Mouse (Mus musculus): ENCODE results near the gene Adssl1. TPM values are rescaled to one million over a fixed set of nuclear protein-coding genes. Genes with fewer than 3 reads are reported as not detected.

The Adssl1 gene
- polyA plus RNA-seq, 1 experiment from 2014 or later: 4.7 TPM

DNA sequence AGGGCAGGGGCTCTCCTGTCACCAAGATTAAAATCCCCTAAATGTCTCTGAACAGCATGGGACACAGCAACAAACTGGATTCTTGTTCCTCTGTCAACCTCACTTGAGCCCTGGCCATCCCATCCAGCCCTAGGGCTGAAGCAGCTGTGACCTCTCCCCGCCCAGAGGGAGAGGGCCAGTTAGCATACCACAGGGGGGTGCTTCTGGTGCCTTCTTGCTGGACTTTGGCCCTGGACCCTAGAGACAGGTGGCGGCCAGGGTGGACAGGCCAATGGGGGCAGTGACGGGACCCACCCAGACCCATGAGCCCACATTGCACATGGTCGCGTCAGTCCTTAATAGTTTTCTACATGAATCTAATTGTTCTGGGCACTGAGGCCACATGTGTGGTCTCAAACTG lies 34.2 kb downstream of the Adssl1 start:
- TF ChIP-seq EP300 (optimal IDR thresholded peaks at IDR 0.05) (no peak), CTCF (IDR thresholded peaks at IDR 0.05; ENCODE audit: low read depth) (no peak)
- H3K36me3 ChIP-seq (ENCODE audit: control insufficient read depth, insufficient read depth, low read length): peaks cover 42% of the 10 kb centered on the region

DNA sequence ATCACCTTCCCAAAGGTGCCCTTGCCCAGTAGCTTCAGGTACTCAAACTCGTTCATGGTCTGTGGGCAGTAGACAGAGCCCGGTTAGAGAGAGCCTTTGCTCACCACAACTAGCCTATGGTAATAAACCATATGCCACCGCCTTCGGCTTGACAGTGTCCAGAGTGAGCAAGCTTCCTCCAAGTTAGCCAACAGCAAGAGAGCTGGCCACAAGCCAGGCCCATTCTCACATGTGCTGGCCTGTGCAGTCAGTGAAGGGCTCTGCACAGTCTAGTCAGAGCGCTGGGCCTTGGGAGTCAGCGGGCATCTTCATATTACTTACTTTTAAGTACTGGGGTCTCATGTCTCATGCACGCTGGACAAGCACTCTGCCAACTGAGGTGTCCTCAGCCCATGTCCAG lies 38.8 kb downstream of the Adssl1 start:
- 80% methylated on average over 7 of the region's 7 CpGs for WGBS
- Histone ChIP-seq H3K9ac (ENCODE audit: low read length) (no peak overlapping the region), H3K36me3 (ENCODE audit: control insufficient read depth, insufficient read depth, low read length) (peaks cover 45% of the 10 kb centered on the region), H3K9me3 (ENCODE audit: control insufficient read depth, low read length) (no peaks in the 10 kb centered on the region), H3K4me2 (replicated peaks; ENCODE audit: low read depth) (no peak overlapping the region), H3K4me3 (ENCODE audit: low read depth, low read length) (no peak overlapping the region), H3K4me1 (replicated peaks; ENCODE audit: control insufficient read depth, insufficient read depth) (peaks cover 8% of the 10 kb centered on the region; the same call in 1 of the 2 replicates), H3K27ac (replicated peaks) (no peak overlapping the region), H3K27me3 (ENCODE audit: control insufficient read depth, insufficient read depth, low read length) (no peaks in the 10 kb centered on the region)
- TF ChIP-seq EP300 (optimal IDR thresholded peaks at IDR 0.05) (no peak), CTCF (IDR thresholded peaks at IDR 0.05; ENCODE audit: low read depth) (no peak)
- no peak for ATAC-seq (ENCODE audit: low FRiP score, low TSS enrichment)
- DNase-seq (ENCODE audit: low spot score): no peak

More for the DNA sequence above, 34.2 kb downstream of the Adssl1 start:
- 95% methylated on average over 5 of the region's 5 CpGs for WGBS
- DNase-seq (ENCODE audit: low spot score): no peak
- no peaks in the 10 kb centered on the region for H3K9me3 ChIP-seq (ENCODE audit: control insufficient read depth, low read length)
- no peak overlapping the region for H3K9ac ChIP-seq (ENCODE audit: low read length)
- ATAC-seq (ENCODE audit: low FRiP score, low TSS enrichment): no peak
- H3K4me2 ChIP-seq (replicated peaks; ENCODE audit: low read depth): no peak overlapping the region
- no peaks in the 10 kb centered on the region for H3K4me1 ChIP-seq (replicated peaks; ENCODE audit: control insufficient read depth, insufficient read depth)
- no peak overlapping the region for H3K27ac ChIP-seq (replicated peaks)
- no peaks in the 10 kb centered on the region for H3K27me3 ChIP-seq (ENCODE audit: control insufficient read depth, insufficient read depth, low read length)
- H3K4me3 ChIP-seq (ENCODE audit: low read depth, low read length): no peak overlapping the region

- Histone ChIP-seq H3K9ac (ENCODE audit: low read length) (no peak overlapping the region), H3K4me1 (replicated peaks; ENCODE audit: control insufficient read depth, insufficient read depth) (peaks cover 8% of the 10 kb centered on the region; the same call in 1 of the 2 replicates), H3K4me2 (replicated peaks; ENCODE audit: low read depth) (no peak overlapping the region), H3K9me3 (ENCODE audit: control insufficient read depth, low read length) (no peaks in the 10 kb centered on the region), H3K27me3 (ENCODE audit: control insufficient read depth, insufficient read depth, low read length) (no peaks in the 10 kb centered on the region), H3K36me3 (ENCODE audit: control insufficient read depth, insufficient read depth, low read length) (peaks cover 45% of the 10 kb centered on the region), H3K4me3 (ENCODE audit: low read depth, low read length) (no peak overlapping the region), H3K27ac (replicated peaks) (no peak overlapping the region)
- no peak for ATAC-seq (ENCODE audit: low FRiP score, low TSS enrichment)
- WGBS: 91% methylated on average over 6 of the region's 6 CpGs
- DNase-seq (ENCODE audit: low spot score): peak; percentile 68
- TF ChIP-seq EP300 (optimal IDR thresholded peaks at IDR 0.05) (no peak), CTCF (IDR thresholded peaks at IDR 0.05; ENCODE audit: low read depth) (peak; percentile 72)
Measured at GRCm38 (mm10) chr12:112659109-112659508, 39.3 kb downstream of the Adssl1 start.

GRCm38 (mm10) chr12:112660576-112661326 lies 40.9 kb downstream of the Adssl1 start:
- H3K27ac ChIP-seq (replicated peaks): peak overlapping the region; percentile 82
- H3K4me1 ChIP-seq (replicated peaks; ENCODE audit: control insufficient read depth, insufficient read depth): peaks cover 18% of the 10 kb centered on the region
- no peak overlapping the region for H3K4me3 ChIP-seq (ENCODE audit: low read depth, low read length)
- WGBS: 14% methylated on average over 5 of the region's 5 CpGs
- TF ChIP-seq EP300 (optimal IDR thresholded peaks at IDR 0.05) (no peak), CTCF (IDR thresholded peaks at IDR 0.05; ENCODE audit: low read depth) (peak; percentile 42)
- H3K36me3 ChIP-seq (ENCODE audit: control insufficient read depth, insufficient read depth, low read length): peaks cover 41% of the 10 kb centered on the region
- DNase-seq (ENCODE audit: low spot score) (peak; percentile 83), ATAC-seq (ENCODE audit: low FRiP score, low TSS enrichment) (peak; percentile 67)
- H3K27me3 ChIP-seq (ENCODE audit: control insufficient read depth, insufficient read depth, low read length): no peaks in the 10 kb centered on the region
- H3K9ac ChIP-seq (ENCODE audit: low read length): peak overlapping the region; percentile 31; the same call in 1 of the 2 replicates
- H3K4me2 ChIP-seq (replicated peaks; ENCODE audit: low read depth): peak overlapping the region; percentile 18; the same call in 1 of the 2 replicates
- no peaks in the 10 kb centered on the region for H3K9me3 ChIP-seq (ENCODE audit: control insufficient read depth, low read length)

DNA sequence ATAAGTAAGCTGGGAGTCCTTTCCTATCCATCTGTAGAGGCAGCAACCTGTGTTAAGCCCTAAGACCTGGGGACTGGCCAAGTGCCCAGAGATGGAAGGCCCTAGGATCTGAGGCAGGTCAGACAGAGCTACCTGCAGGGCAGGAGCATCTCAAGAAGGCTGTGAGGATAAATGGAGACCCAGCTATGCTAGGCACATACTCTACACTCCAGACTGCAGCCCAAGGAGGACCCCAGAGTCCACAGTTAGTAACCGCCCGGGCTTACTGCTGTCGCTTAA lies 41.4 kb downstream of the Adssl1 start:
- Histone ChIP-seq H3K27ac (replicated peaks) (peak overlapping the region; percentile 82), H3K4me1 (replicated peaks; ENCODE audit: control insufficient read depth, insufficient read depth) (peaks cover 20% of the 10 kb centered on the region), H3K36me3 (ENCODE audit: control insufficient read depth, insufficient read depth, low read length) (peaks cover 42% of the 10 kb centered on the region), H3K4me2 (replicated peaks; ENCODE audit: low read depth) (peak overlapping the region; percentile 18; the same call in 1 of the 2 replicates), H3K4me3 (ENCODE audit: low read depth, low read length) (no peak overlapping the region), H3K9me3 (ENCODE audit: control insufficient read depth, low read length) (no peaks in the 10 kb centered on the region), H3K27me3 (ENCODE audit: control insufficient read depth, insufficient read depth, low read length) (no peaks in the 10 kb centered on the region), H3K9ac (ENCODE audit: low read length) (peak overlapping the region; percentile 31; the same call in 1 of the 2 replicates)
- WGBS: 57% methylated on average over 3 of the region's 3 CpGs
- DNase-seq (ENCODE audit: low spot score) (no peak), ATAC-seq (ENCODE audit: low FRiP score, low TSS enrichment) (no peak)
- TF ChIP-seq CTCF (IDR thresholded peaks at IDR 0.05; ENCODE audit: low read depth) (no peak), EP300 (optimal IDR thresholded peaks at IDR 0.05) (no peak)

DNA sequence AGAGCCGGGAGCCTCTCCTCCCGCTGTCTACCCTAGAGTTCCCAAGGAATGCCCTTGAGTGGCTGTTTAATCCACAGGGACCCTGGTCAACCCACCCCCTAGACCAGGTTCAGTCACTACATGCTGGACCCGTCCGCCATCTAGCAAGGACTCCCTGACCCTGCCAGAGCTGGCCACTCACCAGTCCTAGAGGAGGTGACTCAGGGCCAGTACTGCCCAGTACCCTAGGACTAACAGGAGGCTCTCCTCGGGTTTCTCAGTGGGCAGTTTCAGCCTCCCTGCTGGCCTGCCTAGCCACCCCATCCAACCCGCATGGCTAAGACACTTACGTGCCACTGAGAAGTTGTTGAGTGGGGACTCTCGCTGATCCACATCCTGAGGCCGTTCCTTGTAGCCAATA lies 42.0 kb downstream of the Adssl1 start:
- H3K4me2 ChIP-seq (replicated peaks; ENCODE audit: low read depth): no peak overlapping the region
- 77% methylated on average over 9 of the region's 9 CpGs for WGBS
- TF ChIP-seq CTCF (IDR thresholded peaks at IDR 0.05; ENCODE audit: low read depth) (no peak), EP300 (optimal IDR thresholded peaks at IDR 0.05) (no peak)
- peak overlapping the region; percentile 82 for H3K27ac ChIP-seq (replicated peaks)
- H3K27me3 ChIP-seq (ENCODE audit: control insufficient read depth, insufficient read depth, low read length): no peaks in the 10 kb centered on the region
- no peak for ATAC-seq (ENCODE audit: low FRiP score, low TSS enrichment)
- H3K9me3 ChIP-seq (ENCODE audit: control insufficient read depth, low read length): no peaks in the 10 kb centered on the region
- peaks cover 20% of the 10 kb centered on the region for H3K4me1 ChIP-seq (replicated peaks; ENCODE audit: control insufficient read depth, insufficient read depth)
- H3K4me3 ChIP-seq (ENCODE audit: low read depth, low read length): no peak overlapping the region
- H3K9ac ChIP-seq (ENCODE audit: low read length): peak overlapping the region; percentile 23
- H3K36me3 ChIP-seq (ENCODE audit: control insufficient read depth, insufficient read depth, low read length): peaks cover 36% of the 10 kb centered on the region
- DNase-seq (ENCODE audit: low spot score): no peak
